Mouse (Mus musculus) neural tube, embryonic 13.5 days (tissue): ENCODE measurements around the gene Cryaa. TPM values are rescaled to one million over a fixed set of nuclear protein-coding genes. Genes with fewer than 3 reads are reported as not detected.
"Not testable (repeated sequence)": the region's sequence is repeated elsewhere in the genome, so short reads cannot be mapped to it uniquely, and the experiment has no call there.

Experiments
- ATAC-seq: fragments of 200-750 bp; cut with Nextera tagmentation; 2 replicates; pipeline ENCODE4 v1.8.0; 2017; ENCODE audit warnings: low read depth, mild to moderate bottlenecking, moderate TSS enrichment, moderate library complexity
- H3K27ac ChIP-seq: fragments of 300-500 bp; sonication (generic); replicated peaks from 2 replicates; pipeline ENCODE4 v1.5.1; 2015; ENCODE audit warnings: moderate library complexity, mild to moderate bottlenecking, inconsistent platforms
- H3K27me3 ChIP-seq: fragments of 300-500 bp; sonication (generic); 2 replicates; pipeline ENCODE4 v1.6.1; 2015; ENCODE audit warnings: mild to moderate bottlenecking, inconsistent platforms
- H3K36me3 ChIP-seq: fragments of 300-500 bp; sonication (generic); 2 replicates; pipeline ENCODE4 v1.6.1; 2015; ENCODE audit warnings: mild to moderate bottlenecking, inconsistent platforms
- H3K4me1 ChIP-seq: fragments of 300-500 bp; sonication (generic); replicated peaks from 2 replicates; pipeline ENCODE4 v1.6.1; 2015; ENCODE audit warnings: inconsistent platforms
- H3K4me2 ChIP-seq: fragments of 300-500 bp; sonication (generic); 2 replicates; pipeline ENCODE4 v1.6.1; 2015; ENCODE audit warnings: inconsistent platforms, mild to moderate bottlenecking, moderate library complexity
- H3K4me3 ChIP-seq: fragments of 300-500 bp; sonication (generic); 2 replicates; pipeline ENCODE4 v1.5.1; 2015; ENCODE audit warnings: mild to moderate bottlenecking, inconsistent platforms
- H3K9ac ChIP-seq: fragments of 300-500 bp; sonication (generic); 2 replicates; pipeline ENCODE4 v1.6.1; 2015; ENCODE audit warnings: moderate library complexity, mild to moderate bottlenecking, inconsistent platforms
- H3K9me3 ChIP-seq: fragments of 300-500 bp; sonication (generic); 2 replicates; pipeline ENCODE4 v1.6.1; 2016; ENCODE audit warnings: inconsistent platforms
- WGBS: fragments of 180-500 bp; shearing (Covaris S2); methylation state at CpG from one replicate; pipeline ENCODE4 v1.1.7; 2015; 5-methylcytosine and 5-hydroxymethylcytosine counted together
- polyA plus RNA-seq: library from polyadenylated mRNA; unstranded; fragments of >200 nt; fragmentation: Nextera tagmentation; extraction: Ambion mirVana; gene quantifications from 2 replicates; pipeline ENCODE4 v1.2.1, GENCODE M21; 2015

The Cryaa gene
- polyA plus RNA-seq, 1 experiment from 2014 or later, result not detected

- Histone ChIP-seq H3K4me2 (peak overlapping the region; percentile 47), H3K9me3 (no peaks in the 10 kb centered on the region), H3K4me1 (peaks cover 22% of the 10 kb centered on the region), H3K36me3 (no peaks in the 10 kb centered on the region), H3K9ac (0 out of 2 replicates have a peak overlapping the region, but pooled peaks have one; percentile 9), H3K4me3 (no peak overlapping the region), H3K27me3 (no peaks in the 10 kb centered on the region), H3K27ac (no peak overlapping the region)
- WGBS, result 3% methylated on average over 20 of the region's 20 CpGs
- ATAC-seq, result peak; percentile 79
These were observed 15.9 kb downstream of the Cryaa start for GRCm38 (mm10) chr17:31693330-31694022.

- peak; percentile 46 for ATAC-seq
- Histone ChIP-seq H3K36me3 (no peaks in the 10 kb centered on the region), H3K4me3 (no peak overlapping the region), H3K27me3 (no peaks in the 10 kb centered on the region), H3K9me3 (no peaks in the 10 kb centered on the region), H3K9ac (no peak overlapping the region), H3K4me1 (peaks cover 27% of the 10 kb centered on the region), H3K4me2 (no peak overlapping the region), H3K27ac (no peak overlapping the region)
- WGBS, result 66% methylated on average over 7 of the region's 7 CpGs
These were observed 16.4 kb downstream of the Cryaa start for GRCm38 (mm10) chr17:31694023-31694376.

GRCm38 (mm10) chr17:31694949-31695348 is 17.3 kb downstream of the Cryaa start:
- no peaks in the 10 kb centered on the region for H3K36me3 ChIP-seq
- ATAC-seq, result no peak
- no peak overlapping the region for H3K4me3 ChIP-seq
- WGBS, result 83% methylated on average over 1 of the region's 1 CpGs
- peaks cover 29% of the 10 kb centered on the region for H3K4me1 ChIP-seq
- no peak overlapping the region for H3K27ac ChIP-seq
- no peak overlapping the region for H3K9ac ChIP-seq
- no peaks in the 10 kb centered on the region for H3K9me3 ChIP-seq
- H3K4me2 ChIP-seq, result no peak overlapping the region
- H3K27me3 ChIP-seq, result no peaks in the 10 kb centered on the region

GRCm38 (mm10) chr17:31695356-31695755 is 17.7 kb downstream of the Cryaa start:
- H3K27ac ChIP-seq, H3K9me3 ChIP-seq, H3K4me3 ChIP-seq, H3K9ac ChIP-seq, H3K36me3 ChIP-seq, H3K4me2 ChIP-seq, ATAC-seq, H3K27me3 ChIP-seq: not testable (repeated sequence)
- H3K4me1 ChIP-seq, result peaks cover 29% of the 10 kb centered on the region
- 81% methylated on average over 7 of the region's 7 CpGs for WGBS

GRCm38 (mm10) chr17:31698347-31698746 is 20.7 kb downstream of the Cryaa start:
- no peak for ATAC-seq
- no peak overlapping the region for H3K4me2 ChIP-seq
- no peaks in the 10 kb centered on the region for H3K36me3 ChIP-seq
- H3K4me1 ChIP-seq, result peaks cover 22% of the 10 kb centered on the region
- H3K4me3 ChIP-seq, result no peak overlapping the region
- no peak overlapping the region for H3K9ac ChIP-seq
- H3K27ac ChIP-seq, result no peak overlapping the region
- WGBS, result 54% methylated on average over 11 of the region's 11 CpGs
- no peaks in the 10 kb centered on the region for H3K9me3 ChIP-seq
- no peaks in the 10 kb centered on the region for H3K27me3 ChIP-seq

- no peaks in the 10 kb centered on the region for H3K9me3 ChIP-seq
- WGBS, result 74% methylated on average over 6 of the region's 6 CpGs
- H3K36me3 ChIP-seq, result no peaks in the 10 kb centered on the region
- no peak for ATAC-seq
- H3K27ac ChIP-seq, result no peak overlapping the region
- H3K4me3 ChIP-seq, result no peak overlapping the region
- peaks cover 16% of the 10 kb centered on the region for H3K4me1 ChIP-seq
- no peaks in the 10 kb centered on the region for H3K27me3 ChIP-seq
- no peak overlapping the region for H3K9ac ChIP-seq
- H3K4me2 ChIP-seq, result no peak overlapping the region
These were observed 25.8 kb downstream of the Cryaa start for GRCm38 (mm10) chr17:31703276-31703980.

- H3K27ac ChIP-seq, result no peak overlapping the region
- H3K27me3 ChIP-seq, result no peaks in the 10 kb centered on the region
- no peak overlapping the region for H3K9ac ChIP-seq
- H3K4me2 ChIP-seq, result no peak overlapping the region
- H3K36me3 ChIP-seq, result no peaks in the 10 kb centered on the region
- H3K4me1 ChIP-seq, result 0 out of 2 replicates have a peak, but pooled peaks cover 13% of the 10 kb centered on the region
- no peak for ATAC-seq
- H3K9me3 ChIP-seq, result no peaks in the 10 kb centered on the region
- no peak overlapping the region for H3K4me3 ChIP-seq
- WGBS, result 61% methylated on average over 20 of the region's 20 CpGs
These were observed 27.8 kb downstream of the Cryaa start for GRCm38 (mm10) chr17:31705271-31706020.

- Histone ChIP-seq H3K9ac (no peak overlapping the region), H3K27me3 (no peaks in the 10 kb centered on the region), H3K27ac (no peak overlapping the region), H3K9me3 (no peaks in the 10 kb centered on the region), H3K36me3 (no peaks in the 10 kb centered on the region), H3K4me3 (no peak overlapping the region), H3K4me2 (no peak overlapping the region), H3K4me1 (0 out of 2 replicates have a peak, but pooled peaks cover 13% of the 10 kb centered on the region)
- WGBS, result 47% methylated on average over 7 of the region's 7 CpGs
- ATAC-seq, result no peak
These were observed 31.6 kb downstream of the Cryaa start for GRCm38 (mm10) chr17:31709121-31709741.

- no peaks in the 10 kb centered on the region for H3K36me3 ChIP-seq
- H3K4me1 ChIP-seq, result 0 out of 2 replicates have a peak, but pooled peaks cover 10% of the 10 kb centered on the region
- no peaks in the 10 kb centered on the region for H3K27me3 ChIP-seq
- no peak for ATAC-seq
- H3K4me3 ChIP-seq, result no peak overlapping the region
- no peak overlapping the region for H3K4me2 ChIP-seq
- no peak overlapping the region for H3K9ac ChIP-seq
- WGBS, result 77% methylated on average over 8 of the region's 8 CpGs
- no peak overlapping the region for H3K27ac ChIP-seq
- no peaks in the 10 kb centered on the region for H3K9me3 ChIP-seq
These were observed 32.8 kb downstream of the Cryaa start for GRCm38 (mm10) chr17:31710455-31710854.

- ATAC-seq, result no peak
- 77% methylated on average over 9 of the region's 9 CpGs for WGBS
- H3K4me2 ChIP-seq, result no peak overlapping the region
- H3K27ac ChIP-seq, result no peak overlapping the region
- 0 out of 2 replicates have a peak, but pooled peaks cover 3% of the 10 kb centered on the region for H3K4me1 ChIP-seq
- no peaks in the 10 kb centered on the region for H3K9me3 ChIP-seq
- H3K9ac ChIP-seq, result no peak overlapping the region
- no peak overlapping the region for H3K4me3 ChIP-seq
- no peaks in the 10 kb centered on the region for H3K27me3 ChIP-seq
- H3K36me3 ChIP-seq, result no peaks in the 10 kb centered on the region
These were observed 36.1 kb downstream of the Cryaa start for GRCm38 (mm10) chr17:31713709-31714108.

- Histone ChIP-seq H3K4me3 (no peak overlapping the region), H3K9me3 (no peaks in the 10 kb centered on the region), H3K27ac (no peak overlapping the region), H3K36me3 (no peaks in the 10 kb centered on the region), H3K4me2 (no peak overlapping the region), H3K4me1 (no peaks in the 10 kb centered on the region), H3K9ac (no peak overlapping the region), H3K27me3 (no peaks in the 10 kb centered on the region)
- no peak for ATAC-seq
- WGBS, result 81% methylated on average over 3 of the region's 3 CpGs
These were observed 36.5 kb downstream of the Cryaa start for GRCm38 (mm10) chr17:31714125-31714524.

- 68% methylated on average over 11 of the region's 11 CpGs for WGBS
- Histone ChIP-seq H3K9me3 (no peaks in the 10 kb centered on the region), H3K4me3 (no peak overlapping the region), H3K36me3 (no peaks in the 10 kb centered on the region), H3K4me2 (no peak overlapping the region), H3K27ac (no peak overlapping the region), H3K9ac (no peak overlapping the region), H3K4me1 (no peaks in the 10 kb centered on the region), H3K27me3 (no peaks in the 10 kb centered on the region)
- no peak for ATAC-seq
These were observed 37.4 kb downstream of the Cryaa start for GRCm38 (mm10) chr17:31715006-31715405.
